Mouse (Mus musculus) thymus, adult 2 months (tissue): ENCODE measurements around the gene Mtmr11.

Experiments
- CTCF ChIP-seq: fragments of 200-500 bp; IDR thresholded peaks from 2 replicates; pipeline ENCODE4 v1.5.1; 2012; ENCODE audit warnings: mild to moderate bottlenecking, control low read depth, low read length, moderate library complexity, borderline replicate concordance; ENCODE audit not compliant: control insufficient read depth, poor library complexity, insufficient read depth; ENCODE audit errors: extremely low read depth
- POLR2A ChIP-seq: fragments of 200-500 bp; IDR thresholded peaks from 2 replicates; pipeline ENCODE4 v1.6.1; 2012; ENCODE audit warnings: mild to moderate bottlenecking, low read length, control low read depth, moderate library complexity; ENCODE audit not compliant: control insufficient read depth, poor library complexity, insufficient read depth; ENCODE audit errors: extremely low read depth

DNA sequence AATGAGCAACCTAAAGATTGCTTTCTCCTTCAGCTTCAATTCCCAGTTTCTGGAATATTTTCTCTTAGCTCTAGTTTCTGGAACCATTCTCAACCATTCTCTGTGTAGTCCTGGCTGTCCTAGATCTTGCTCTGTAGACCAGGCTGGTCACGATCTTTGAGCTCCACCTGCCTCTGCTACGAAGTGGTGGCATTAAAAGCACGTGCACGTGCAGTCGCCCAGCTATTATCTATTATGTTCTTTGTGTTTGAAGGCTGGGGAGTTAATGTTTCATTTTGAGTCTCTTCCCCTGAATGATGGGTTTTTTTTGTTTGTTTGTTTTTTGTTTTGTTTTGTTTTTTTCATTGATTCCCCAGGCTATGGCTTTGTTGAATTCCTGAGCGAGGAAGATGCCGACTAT lies 11.4 kb downstream of the Mtmr11 start:
- TF ChIP-seq POLR2A (no peak), CTCF (no peak)
